Mouse (Mus musculus) neural tube, embryonic 13.5 days (tissue): ENCODE data around the gene Tnni2. TPM values are rescaled to one million over a fixed set of nuclear protein-coding genes. Genes with fewer than 3 reads are reported as not detected.
A peak's percentile ranks its signal among the peaks of the same experiment; 100 is the strongest.

Experiments
- ATAC-seq: fragments of 200-750 bp; cut with Nextera tagmentation; 2 replicates; pipeline ENCODE4 v1.8.0; 2017; ENCODE audit warnings: low read depth, mild to moderate bottlenecking, moderate TSS enrichment, moderate library complexity
- H3K27ac ChIP-seq: fragments of 300-500 bp; sonication (generic); replicated peaks from 2 replicates; pipeline ENCODE4 v1.5.1; 2015; ENCODE audit warnings: moderate library complexity, mild to moderate bottlenecking, inconsistent platforms
- H3K27me3 ChIP-seq: fragments of 300-500 bp; sonication (generic); 2 replicates; pipeline ENCODE4 v1.6.1; 2015; ENCODE audit warnings: mild to moderate bottlenecking, inconsistent platforms
- H3K36me3 ChIP-seq: fragments of 300-500 bp; sonication (generic); 2 replicates; pipeline ENCODE4 v1.6.1; 2015; ENCODE audit warnings: mild to moderate bottlenecking, inconsistent platforms
- H3K4me1 ChIP-seq: fragments of 300-500 bp; sonication (generic); replicated peaks from 2 replicates; pipeline ENCODE4 v1.6.1; 2015; ENCODE audit warnings: inconsistent platforms
- H3K4me2 ChIP-seq: fragments of 300-500 bp; sonication (generic); 2 replicates; pipeline ENCODE4 v1.6.1; 2015; ENCODE audit warnings: inconsistent platforms, mild to moderate bottlenecking, moderate library complexity
- H3K4me3 ChIP-seq: fragments of 300-500 bp; sonication (generic); 2 replicates; pipeline ENCODE4 v1.5.1; 2015; ENCODE audit warnings: mild to moderate bottlenecking, inconsistent platforms
- H3K9ac ChIP-seq: fragments of 300-500 bp; sonication (generic); 2 replicates; pipeline ENCODE4 v1.6.1; 2015; ENCODE audit warnings: moderate library complexity, mild to moderate bottlenecking, inconsistent platforms
- H3K9me3 ChIP-seq: fragments of 300-500 bp; sonication (generic); 2 replicates; pipeline ENCODE4 v1.6.1; 2016; ENCODE audit warnings: inconsistent platforms
- WGBS: fragments of 180-500 bp; shearing (Covaris S2); methylation state at CpG from one replicate; pipeline ENCODE4 v1.1.7; 2015; 5-methylcytosine and 5-hydroxymethylcytosine counted together
- polyA plus RNA-seq: library from polyadenylated mRNA; unstranded; fragments of >200 nt; fragmentation: Nextera tagmentation; extraction: Ambion mirVana; gene quantifications from 2 replicates; pipeline ENCODE4 v1.2.1, GENCODE M21; 2015

The Tnni2 gene
- polyA plus RNA-seq, 1 experiment from 2014 or later = 2.2 TPM

- no peak for ATAC-seq
- no peak overlapping the region for H3K9ac ChIP-seq
- H3K4me2 ChIP-seq = no peak overlapping the region
- no peak overlapping the region for H3K27ac ChIP-seq
- no peaks in the 10 kb centered on the region for H3K27me3 ChIP-seq
- H3K9me3 ChIP-seq = no peaks in the 10 kb centered on the region
- H3K4me3 ChIP-seq = no peak overlapping the region
- H3K36me3 ChIP-seq = no peaks in the 10 kb centered on the region
- H3K4me1 ChIP-seq = peaks cover 39% of the 10 kb centered on the region
Measured at GRCm38 (mm10) chr7:142479307-142479706, 37.7 kb downstream of the Tnni2 start.

- 89% methylated on average over 3 of the region's 3 CpGs for WGBS
- Histone ChIP-seq H3K27me3 (no peaks in the 10 kb centered on the region), H3K4me3 (no peak overlapping the region), H3K4me1 (peaks cover 33% of the 10 kb centered on the region), H3K4me2 (no peak overlapping the region), H3K9me3 (no peaks in the 10 kb centered on the region), H3K9ac (no peak overlapping the region), H3K27ac (no peak overlapping the region), H3K36me3 (no peaks in the 10 kb centered on the region)
- no peak for ATAC-seq
Measured at GRCm38 (mm10) chr7:142479886-142480285, 38.3 kb downstream of the Tnni2 start.

- Histone ChIP-seq H3K9ac (0 out of 2 replicates have a peak overlapping the region, but pooled peaks have one; percentile 71), H3K9me3 (no peaks in the 10 kb centered on the region), H3K4me2 (no peak overlapping the region), H3K27ac (peak overlapping the region; percentile 87), H3K36me3 (no peaks in the 10 kb centered on the region), H3K27me3 (no peaks in the 10 kb centered on the region), H3K4me3 (no peak overlapping the region), H3K4me1 (peaks cover 29% of the 10 kb centered on the region)
- 99% methylated on average over 3 of the region's 3 CpGs for WGBS
- no peak for ATAC-seq
Measured at GRCm38 (mm10) chr7:142480661-142481060, 39.1 kb downstream of the Tnni2 start.

GRCm38 (mm10) chr7:142481186-142481567 lies 39.6 kb downstream of the Tnni2 start:
- Histone ChIP-seq H3K27ac (peak overlapping the region; percentile 87), H3K36me3 (no peaks in the 10 kb centered on the region), H3K9ac (peak overlapping the region; percentile 71), H3K4me2 (peak overlapping the region; percentile 62), H3K4me1 (peaks cover 29% of the 10 kb centered on the region), H3K9me3 (no peaks in the 10 kb centered on the region), H3K27me3 (no peaks in the 10 kb centered on the region), H3K4me3 (peak overlapping the region; percentile 27; the same call in 1 of the 2 replicates)
- no peak; the same call in 1 of the 2 replicates for ATAC-seq
- WGBS = 6% methylated on average over 5 of the region's 5 CpGs

GRCm38 (mm10) chr7:142481568-142482255 lies 40.1 kb downstream of the Tnni2 start:
- H3K36me3 ChIP-seq = no peaks in the 10 kb centered on the region
- peaks cover 33% of the 10 kb centered on the region for H3K4me1 ChIP-seq
- H3K27ac ChIP-seq = peak overlapping the region; percentile 87
- peak overlapping the region; percentile 62 for H3K4me2 ChIP-seq
- peak overlapping the region; percentile 71 for H3K9ac ChIP-seq
- WGBS = 2% methylated on average over 22 of the region's 22 CpGs
- H3K4me3 ChIP-seq = peak overlapping the region; percentile 27
- peak; percentile 62 for ATAC-seq
- no peaks in the 10 kb centered on the region for H3K9me3 ChIP-seq
- H3K27me3 ChIP-seq = peaks cover under 1% of the 10 kb centered on the region; the same call in 1 of the 2 replicates

GRCm38 (mm10) chr7:142482256-142482609 lies 40.6 kb downstream of the Tnni2 start:
- Histone ChIP-seq H3K9me3 (no peaks in the 10 kb centered on the region), H3K36me3 (no peaks in the 10 kb centered on the region), H3K4me1 (peaks cover 38% of the 10 kb centered on the region), H3K4me3 (no peak overlapping the region), H3K4me2 (peak overlapping the region; percentile 62), H3K27me3 (peaks cover 3% of the 10 kb centered on the region; the same call in 1 of the 2 replicates), H3K27ac (peak overlapping the region; percentile 87), H3K9ac (peak overlapping the region; percentile 71; the same call in 1 of the 2 replicates)
- ATAC-seq = peak; percentile 36
- 19% methylated on average over 6 of the region's 6 CpGs for WGBS

GRCm38 (mm10) chr7:142483136-142483535 lies 41.5 kb downstream of the Tnni2 start:
- Histone ChIP-seq H3K27me3 (peaks cover 3% of the 10 kb centered on the region; the same call in 1 of the 2 replicates), H3K9me3 (no peaks in the 10 kb centered on the region), H3K4me3 (no peak overlapping the region), H3K9ac (no peak overlapping the region), H3K4me2 (no peak overlapping the region), H3K36me3 (no peaks in the 10 kb centered on the region), H3K4me1 (peaks cover 47% of the 10 kb centered on the region), H3K27ac (peak overlapping the region; percentile 87)
- WGBS = 57% methylated on average over 11 of the region's 11 CpGs
- no peak for ATAC-seq

- Histone ChIP-seq H3K4me3 (no peak overlapping the region), H3K9ac (no peak overlapping the region), H3K27me3 (peaks cover 3% of the 10 kb centered on the region; the same call in 1 of the 2 replicates), H3K4me1 (peaks cover 47% of the 10 kb centered on the region), H3K9me3 (no peaks in the 10 kb centered on the region), H3K4me2 (no peak overlapping the region), H3K27ac (no peak overlapping the region), H3K36me3 (no peaks in the 10 kb centered on the region)
- WGBS = 77% methylated on average over 12 of the region's 12 CpGs
- ATAC-seq = no peak
Measured at GRCm38 (mm10) chr7:142484780-142485179, 43.2 kb downstream of the Tnni2 start.

- no peak for ATAC-seq
- no peaks in the 10 kb centered on the region for H3K36me3 ChIP-seq
- 53% methylated on average over 8 of the region's 8 CpGs for WGBS
- H3K27me3 ChIP-seq = peaks cover 3% of the 10 kb centered on the region; the same call in 1 of the 2 replicates
- peaks cover 38% of the 10 kb centered on the region for H3K4me1 ChIP-seq
- no peaks in the 10 kb centered on the region for H3K9me3 ChIP-seq
- no peak overlapping the region for H3K4me3 ChIP-seq
- peak overlapping the region; percentile 34; the same call in 1 of the 2 replicates for H3K9ac ChIP-seq
- peak overlapping the region; percentile 78 for H3K27ac ChIP-seq
- no peak overlapping the region for H3K4me2 ChIP-seq
Measured at GRCm38 (mm10) chr7:142486751-142487162, 45.1 kb downstream of the Tnni2 start.

- 11% methylated on average over 9 of the region's 9 CpGs for WGBS
- peak overlapping the region; percentile 78 for H3K27ac ChIP-seq
- H3K9ac ChIP-seq = 0 out of 2 replicates have a peak overlapping the region, but pooled peaks have one; percentile 34
Measured at GRCm38 (mm10) chr7:142487341-142487859, 45.8 kb downstream of the Tnni2 start.

GRCm38 (mm10) chr7:142488053-142488452 lies 46.4 kb downstream of the Tnni2 start:
- Histone ChIP-seq H3K9me3 (no peaks in the 10 kb centered on the region), H3K4me2 (no peak overlapping the region), H3K4me1 (peaks cover 25% of the 10 kb centered on the region), H3K27ac (peak overlapping the region; percentile 78; the same call in 1 of the 2 replicates), H3K27me3 (peaks cover 3% of the 10 kb centered on the region; the same call in 1 of the 2 replicates), H3K9ac (no peak overlapping the region), H3K4me3 (no peak overlapping the region), H3K36me3 (no peaks in the 10 kb centered on the region)
- ATAC-seq = no peak
- WGBS = 85% methylated on average over 3 of the region's 3 CpGs

More at GRCm38 (mm10) chr7:142487341-142487859, 45.8 kb downstream of the Tnni2 start:
- Histone ChIP-seq H3K9me3 (no peaks in the 10 kb centered on the region), H3K4me1 (peaks cover 31% of the 10 kb centered on the region), H3K36me3 (no peaks in the 10 kb centered on the region), H3K4me2 (0 out of 2 replicates have a peak overlapping the region, but pooled peaks have one; percentile 13), H3K4me3 (no peak overlapping the region), H3K27me3 (peaks cover 3% of the 10 kb centered on the region; the same call in 1 of the 2 replicates)
- peak; percentile 83 for ATAC-seq

- Histone ChIP-seq H3K4me3 (no peak overlapping the region), H3K27ac (no peak overlapping the region), H3K36me3 (no peaks in the 10 kb centered on the region), H3K27me3 (no peaks in the 10 kb centered on the region), H3K9ac (no peak overlapping the region), H3K4me2 (no peak overlapping the region), H3K4me1 (no peaks in the 10 kb centered on the region), H3K9me3 (no peaks in the 10 kb centered on the region)
- ATAC-seq = no peak
- 63% methylated on average over 8 of the region's 8 CpGs for WGBS
Measured at GRCm38 (mm10) chr7:142493535-142493934, 51.9 kb downstream of the Tnni2 start.
